Mouse (Mus musculus) lung, postnatal 0 days (tissue): Measurements from ENCODE around the gene Traf4. TPM values are rescaled to one million over a fixed set of nuclear protein-coding genes. Genes with fewer than 3 reads are reported as not detected.
A peak's percentile ranks its signal among the peaks of the same experiment; 100 is the strongest.

Experiments used
- ATAC-seq: fragments of 200-750 bp; cut with Nextera tagmentation; 2 replicates; pipeline ENCODE4 v1.8.0; 2017; ENCODE audit warnings: moderate library complexity
- DNase-seq: peaks from one replicate; pipeline ENCODE4 v3.0.0-alpha.2; 2016; ENCODE audit warnings: low spot score
- H3K27ac ChIP-seq: fragments of 300-500 bp; sonication (generic); 2 replicates; pipeline ENCODE4 v1.5.1; 2014; ENCODE audit warnings: antibody characterized with exemption, mild to moderate bottlenecking, low read length, mixed read lengths
- H3K27me3 ChIP-seq: fragments of 300-500 bp; sonication (generic); replicated peaks from 2 replicates; pipeline ENCODE4 v1.6.1; 2014; ENCODE audit warnings: low read length, mixed read lengths; ENCODE audit not compliant: insufficient read depth
- H3K36me3 ChIP-seq: fragments of 300-500 bp; sonication (generic); 2 replicates; pipeline ENCODE4 v1.6.1; 2014; ENCODE audit warnings: low read length, mixed read lengths; ENCODE audit not compliant: insufficient read depth
- H3K4me1 ChIP-seq: fragments of 300-500 bp; sonication (generic); 2 replicates; pipeline ENCODE4 v1.6.1; 2014; ENCODE audit warnings: antibody characterized with exemption, low read depth, low read length, mixed read lengths; ENCODE audit not compliant: insufficient read depth
- H3K4me2 ChIP-seq: fragments of 300-500 bp; sonication (generic); replicated peaks from 2 replicates; pipeline ENCODE4 v1.6.1; 2014; ENCODE audit warnings: low read depth, mild to moderate bottlenecking, low read length, moderate library complexity, mixed read lengths
- H3K4me3 ChIP-seq: fragments of 300-500 bp; sonication (generic); 2 replicates; pipeline ENCODE4 v1.5.1; 2014; ENCODE audit warnings: low read depth, low read length
- H3K9ac ChIP-seq: fragments of 300-500 bp; sonication (generic); replicated peaks from 2 replicates; pipeline ENCODE4 v1.6.1; 2014; ENCODE audit warnings: low read depth, mild to moderate bottlenecking
- H3K9me3 ChIP-seq: fragments of 300-500 bp; sonication (generic); 2 replicates; pipeline ENCODE4 v1.6.1; 2016; ENCODE audit warnings: low read length, mixed read lengths
- CTCF ChIP-seq: IDR thresholded peaks from 2 replicates; pipeline ENCODE4 v1.5.1; 2016; ENCODE audit warnings: antibody characterized with exemption, mild to moderate bottlenecking
- EP300 ChIP-seq: IDR thresholded peaks from 2 replicates; pipeline ENCODE4 v1.6.1; 2016; ENCODE audit warnings: antibody characterized with exemption, mild to moderate bottlenecking, control low read depth
- WGBS: fragments of 180-500 bp; shearing (Covaris S2); extraction: QIAGEN DNeasy Blood & Tissue Kit; methylation state at CpG from one replicate; pipeline ENCODE4 v1.1.7; 2014; 5-methylcytosine and 5-hydroxymethylcytosine counted together
- polyA plus RNA-seq: library from polyadenylated mRNA; unstranded; fragments of >200 nt; fragmentation: Nextera tagmentation; extraction: Ambion mirVana; gene quantifications from 2 replicates; pipeline ENCODE4 v1.2.1, GENCODE M21; 2015

Gene Traf4
- polyA plus RNA-seq, 1 experiment from 2014 or later: 33.0 TPM

GRCm38 (mm10) chr11:78175771-78176401, 10.5 kb upstream of the Traf4 start:
- TF ChIP-seq EP300 (no peak), CTCF (peak; percentile 13; the same call in 1 of the 2 replicates)
- DNase-seq (no peak), ATAC-seq (no peak)
- peak overlapping the region; percentile 89 for H3K4me2 ChIP-seq
- peaks cover 13% of the 10 kb centered on the region; the same call in 1 of the 2 replicates for H3K4me1 ChIP-seq
- peak overlapping the region; percentile 94; the same call in 1 of the 2 replicates for H3K27ac ChIP-seq
- H3K9me3 ChIP-seq: no peaks in the 10 kb centered on the region
- peak overlapping the region; percentile 52 for H3K4me3 ChIP-seq
- peaks cover 10% of the 10 kb centered on the region for H3K36me3 ChIP-seq
- H3K9ac ChIP-seq: no peak overlapping the region
- H3K27me3 ChIP-seq: no peaks in the 10 kb centered on the region
- WGBS: under 1% methylated on average over 9 of the region's 10 CpGs

GRCm38 (mm10) chr11:78174506-78174905, 9.1 kb upstream of the Traf4 start:
- H3K4me1 ChIP-seq: peaks cover 7% of the 10 kb centered on the region; the same call in 1 of the 2 replicates
- no peaks in the 10 kb centered on the region; the same call in 1 of the 2 replicates for H3K36me3 ChIP-seq
- ATAC-seq: no peak
- peak overlapping the region; percentile 66 for H3K27ac ChIP-seq
- DNase-seq: no peak
- TF ChIP-seq EP300 (no peak), CTCF (no peak)
- WGBS: 65% methylated on average over 3 of the region's 3 CpGs
- no peaks in the 10 kb centered on the region for H3K9me3 ChIP-seq
- no peak overlapping the region for H3K4me3 ChIP-seq
- no peak overlapping the region for H3K9ac ChIP-seq
- H3K27me3 ChIP-seq: no peaks in the 10 kb centered on the region
- H3K4me2 ChIP-seq: no peak overlapping the region

GRCm38 (mm10) chr11:78172748-78173383, 7.5 kb upstream of the Traf4 start:
- H3K9me3 ChIP-seq: no peaks in the 10 kb centered on the region
- DNase-seq: no peak
- H3K4me2 ChIP-seq: no peak overlapping the region
- WGBS: 72% methylated on average over 19 of the region's 19 CpGs
- H3K36me3 ChIP-seq: no peaks in the 10 kb centered on the region; the same call in 1 of the 2 replicates
- no peaks in the 10 kb centered on the region for H3K4me1 ChIP-seq
- H3K27me3 ChIP-seq: no peaks in the 10 kb centered on the region
- H3K27ac ChIP-seq: no peak overlapping the region
- no peak overlapping the region for H3K9ac ChIP-seq
- ATAC-seq: no peak
- no peak overlapping the region for H3K4me3 ChIP-seq
- no peak for TF ChIP-seq EP300
- TF ChIP-seq CTCF: no peak

GRCm38 (mm10) chr11:78172034-78172747, 6.8 kb upstream of the Traf4 start:
- H3K27ac ChIP-seq: no peak overlapping the region
- no peak for TF ChIP-seq EP300
- TF ChIP-seq CTCF: peak; percentile 56
- H3K4me1 ChIP-seq: no peaks in the 10 kb centered on the region
- H3K4me3 ChIP-seq: no peak overlapping the region
- no peak for DNase-seq
- WGBS: 79% methylated on average over 16 of the region's 16 CpGs
- no peak overlapping the region for H3K4me2 ChIP-seq
- ATAC-seq: no peak
- H3K9ac ChIP-seq: no peak overlapping the region
- no peaks in the 10 kb centered on the region for H3K27me3 ChIP-seq
- H3K36me3 ChIP-seq: no peaks in the 10 kb centered on the region; the same call in 1 of the 2 replicates
- H3K9me3 ChIP-seq: no peaks in the 10 kb centered on the region

- no peaks in the 10 kb centered on the region; the same call in 1 of the 2 replicates for H3K36me3 ChIP-seq
- H3K27me3 ChIP-seq: no peaks in the 10 kb centered on the region
- H3K4me2 ChIP-seq: no peak overlapping the region
- WGBS: 74% methylated on average over 4 of the region's 4 CpGs
- H3K9ac ChIP-seq: no peak overlapping the region
- ATAC-seq (no peak), DNase-seq (no peak)
- H3K4me3 ChIP-seq: no peak overlapping the region
- peaks cover 3% of the 10 kb centered on the region for H3K4me1 ChIP-seq
- TF ChIP-seq EP300: no peak
- peak; percentile 50 for TF ChIP-seq CTCF
- no peaks in the 10 kb centered on the region for H3K9me3 ChIP-seq
- H3K27ac ChIP-seq: no peak overlapping the region
Measured at GRCm38 (mm10) chr11:78171328-78171727, 5.9 kb upstream of the Traf4 start.

- 87% methylated on average over 15 of the region's 15 CpGs for WGBS
- TF ChIP-seq EP300 (no peak), CTCF (no peak)
- Histone ChIP-seq H3K9me3 (no peaks in the 10 kb centered on the region), H3K4me3 (no peak overlapping the region), H3K36me3 (no peaks in the 10 kb centered on the region; the same call in 1 of the 2 replicates), H3K4me1 (peaks cover 10% of the 10 kb centered on the region), H3K27ac (no peak overlapping the region), H3K9ac (no peak overlapping the region), H3K4me2 (no peak overlapping the region), H3K27me3 (no peaks in the 10 kb centered on the region)
- DNase-seq: no peak
- ATAC-seq: no peak
Measured at GRCm38 (mm10) chr11:78170306-78170705, 4.9 kb upstream of the Traf4 start.
